Mouse (Mus musculus) forebrain, embryonic 16.5 days (tissue): ENCODE results near the gene Gm20388. TPM values are rescaled to one million over a fixed set of nuclear protein-coding genes. Genes with fewer than 3 reads are reported as not detected.

ENCODE experiments used
- ATAC-seq: fragments of 200-750 bp; cut with Nextera tagmentation; 2 replicates; pipeline ENCODE4 v1.8.0; 2017; ENCODE audit warnings: mild to moderate bottlenecking, moderate library complexity
- H3K27ac ChIP-seq: fragments of 300-500 bp; sonication (generic); 2 replicates; pipeline ENCODE4 v1.5.1; 2014; ENCODE audit warnings: low read length, control low read depth
- H3K27me3 ChIP-seq: fragments of 300-500 bp; sonication (generic); replicated peaks from 2 replicates; pipeline ENCODE4 v1.6.1; 2014; ENCODE audit warnings: low read length; ENCODE audit not compliant: control insufficient read depth, insufficient read depth
- H3K36me3 ChIP-seq: fragments of 300-500 bp; sonication (generic); 2 replicates; pipeline ENCODE4 v1.6.1; 2014; ENCODE audit not compliant: control insufficient read depth, insufficient read depth
- H3K4me1 ChIP-seq: fragments of 300-500 bp; sonication (generic); replicated peaks from 2 replicates; pipeline ENCODE4 v1.6.1; 2014; ENCODE audit warnings: low read length; ENCODE audit not compliant: control insufficient read depth, insufficient read depth
- H3K4me2 ChIP-seq: fragments of 300-500 bp; sonication (generic); 2 replicates; pipeline ENCODE4 v1.6.1; 2014; ENCODE audit warnings: mild to moderate bottlenecking, low read length, control low read depth
- H3K4me3 ChIP-seq: fragments of 300-500 bp; sonication (generic); replicated peaks from 2 replicates; pipeline ENCODE4 v1.5.1; 2014; ENCODE audit warnings: mild to moderate bottlenecking, low read length, control low read depth
- H3K9ac ChIP-seq: fragments of 300-500 bp; sonication (generic); replicated peaks from 2 replicates; pipeline ENCODE4 v1.6.1; 2014; ENCODE audit warnings: low read depth, low read length, control low read depth
- H3K9me3 ChIP-seq: fragments of 300-500 bp; sonication (generic); 2 replicates; pipeline ENCODE4 v1.6.1; 2016; ENCODE audit warnings: low read length; ENCODE audit not compliant: control insufficient read depth
- whole genome bisulfite sequencing: fragments of 180-500 bp; shearing (Covaris S2); extraction: QIAGEN DNeasy Blood & Tissue Kit; methylation state at CpG from one replicate; pipeline ENCODE4 v1.1.7; 2014; 5-methylcytosine and 5-hydroxymethylcytosine counted together
- polyA plus RNA-seq: library from polyadenylated mRNA; unstranded; fragments of >200 nt; fragmentation: Nextera tagmentation; extraction: Ambion mirVana; gene quantifications from 2 replicates; pipeline ENCODE4 v1.2.1, GENCODE M21; 2015

The Gm20388 gene
- polyA plus RNA-seq, 1 experiment from 2014 or later = 4.7 TPM

- 1% methylated on average over 52 of the region's 53 CpGs for WGBS
- H3K4me1 ChIP-seq = peaks cover 25% of the 10 kb centered on the region
- H3K27ac ChIP-seq = peak within 1 kb of the TSS; percentile 20; the same call in 1 of the 2 replicates
- peak within 1 kb of the TSS; percentile 53 for H3K4me3 ChIP-seq
- H3K9me3 ChIP-seq = no peaks in the 10 kb centered on the region
- H3K9ac ChIP-seq = peak within 1 kb of the TSS; percentile 72
- peak; percentile 78 for ATAC-seq
- H3K4me2 ChIP-seq = peak within 1 kb of the TSS; percentile 94
- no peaks in the 10 kb centered on the region for H3K36me3 ChIP-seq
- no peaks in the 10 kb centered on the region for H3K27me3 ChIP-seq
Observed at GRCm38 (mm10) chr8:124231176-124231484, 4320.5 kb downstream of the Gm20388 start, which contains the start of gene Galnt2. Galnt2 (plus strand) TSS chr8:124231391.

GRCm38 (mm10) chr8:124231485-124232279 lies 4321.0 kb downstream of the Gm20388 start:
- Histone ChIP-seq H3K27me3 (no peaks in the 10 kb centered on the region), H3K9me3 (no peaks in the 10 kb centered on the region), H3K4me3 (peak overlapping the region; percentile 53), H3K4me2 (peak overlapping the region; percentile 94), H3K9ac (peak overlapping the region; percentile 72), H3K36me3 (no peaks in the 10 kb centered on the region), H3K4me1 (peaks cover 25% of the 10 kb centered on the region), H3K27ac (no peak overlapping the region)
- peak; percentile 70 for ATAC-seq
- WGBS = under 1% methylated on average over 73 of the region's 83 CpGs

GRCm38 (mm10) chr8:124232280-124232600 lies 4321.6 kb downstream of the Gm20388 start:
- peak overlapping the region; percentile 72 for H3K9ac ChIP-seq
- H3K9me3 ChIP-seq = no peaks in the 10 kb centered on the region
- H3K4me2 ChIP-seq = peak overlapping the region; percentile 94
- H3K27me3 ChIP-seq = no peaks in the 10 kb centered on the region
- WGBS = 4% methylated on average over 18 of the region's 18 CpGs
- H3K4me1 ChIP-seq = peaks cover 25% of the 10 kb centered on the region
- no peak for ATAC-seq
- H3K27ac ChIP-seq = no peak overlapping the region
- H3K36me3 ChIP-seq = no peaks in the 10 kb centered on the region
- peak overlapping the region; percentile 53 for H3K4me3 ChIP-seq

GRCm38 (mm10) chr8:124234496-124234895 lies 4323.9 kb downstream of the Gm20388 start:
- 28% methylated on average over 2 of the region's 2 CpGs for WGBS
- 0 out of 2 replicates have a peak overlapping the region, but pooled peaks have one; percentile 4 for H3K4me2 ChIP-seq
- H3K27ac ChIP-seq = no peak overlapping the region
- no peaks in the 10 kb centered on the region for H3K36me3 ChIP-seq
- H3K27me3 ChIP-seq = no peaks in the 10 kb centered on the region
- no peak overlapping the region for H3K9ac ChIP-seq
- H3K4me1 ChIP-seq = peaks cover 25% of the 10 kb centered on the region
- H3K9me3 ChIP-seq = no peaks in the 10 kb centered on the region
- no peak for ATAC-seq
- no peak overlapping the region for H3K4me3 ChIP-seq

GRCm38 (mm10) chr8:124235536-124235935 lies 4324.9 kb downstream of the Gm20388 start:
- no peaks in the 10 kb centered on the region for H3K36me3 ChIP-seq
- H3K9ac ChIP-seq = no peak overlapping the region
- no peak for ATAC-seq
- H3K27ac ChIP-seq = no peak overlapping the region
- no peak overlapping the region for H3K4me3 ChIP-seq
- no peak overlapping the region for H3K4me2 ChIP-seq
- 90% methylated on average over 4 of the region's 4 CpGs for WGBS
- no peaks in the 10 kb centered on the region for H3K27me3 ChIP-seq
- H3K4me1 ChIP-seq = peaks cover 33% of the 10 kb centered on the region
- H3K9me3 ChIP-seq = no peaks in the 10 kb centered on the region

GRCm38 (mm10) chr8:124239350-124239749 lies 4328.7 kb downstream of the Gm20388 start:
- ATAC-seq = no peak
- WGBS = 82% methylated on average over 6 of the region's 6 CpGs
- H3K36me3 ChIP-seq = peaks cover 3% of the 10 kb centered on the region; the same call in 1 of the 2 replicates
- H3K9ac ChIP-seq = no peak overlapping the region
- H3K9me3 ChIP-seq = 0 out of 2 replicates have a peak, but pooled peaks cover 5% of the 10 kb centered on the region
- H3K27me3 ChIP-seq = no peaks in the 10 kb centered on the region
- no peak overlapping the region for H3K4me3 ChIP-seq
- H3K27ac ChIP-seq = no peak overlapping the region
- no peak overlapping the region for H3K4me2 ChIP-seq
- peaks cover 20% of the 10 kb centered on the region for H3K4me1 ChIP-seq

GRCm38 (mm10) chr8:124240932-124241331 lies 4330.3 kb downstream of the Gm20388 start:
- Histone ChIP-seq H3K9ac (no peak overlapping the region; the same call in 1 of the 2 replicates), H3K27ac (no peak overlapping the region)

GRCm38 (mm10) chr8:124242208-124242607 lies 4331.6 kb downstream of the Gm20388 start:
- H3K36me3 ChIP-seq = peaks cover 3% of the 10 kb centered on the region; the same call in 1 of the 2 replicates
- no peaks in the 10 kb centered on the region for H3K27me3 ChIP-seq
- no peak overlapping the region for H3K4me3 ChIP-seq
- 77% methylated on average over 6 of the region's 6 CpGs for WGBS
- H3K9me3 ChIP-seq = 0 out of 2 replicates have a peak, but pooled peaks cover 5% of the 10 kb centered on the region
- no peak for ATAC-seq
- no peak overlapping the region for H3K4me2 ChIP-seq
- no peak overlapping the region for H3K27ac ChIP-seq
- H3K4me1 ChIP-seq = peaks cover 19% of the 10 kb centered on the region
- no peak overlapping the region for H3K9ac ChIP-seq

More at GRCm38 (mm10) chr8:124240932-124241331, 4330.3 kb downstream of the Gm20388 start:
- H3K4me3 ChIP-seq = no peak overlapping the region
- WGBS = 83% methylated on average over 8 of the region's 8 CpGs
- no peak for ATAC-seq
- peaks cover 3% of the 10 kb centered on the region; the same call in 1 of the 2 replicates for H3K36me3 ChIP-seq
- H3K4me2 ChIP-seq = no peak overlapping the region
- H3K4me1 ChIP-seq = peaks cover 17% of the 10 kb centered on the region
- no peaks in the 10 kb centered on the region for H3K27me3 ChIP-seq
- H3K9me3 ChIP-seq = 0 out of 2 replicates have a peak, but pooled peaks cover 5% of the 10 kb centered on the region

- ATAC-seq = no peak
- Histone ChIP-seq H3K27ac (no peak overlapping the region), H3K36me3 (peaks cover 3% of the 10 kb centered on the region; the same call in 1 of the 2 replicates), H3K4me1 (peaks cover 22% of the 10 kb centered on the region), H3K4me3 (no peak overlapping the region), H3K27me3 (no peaks in the 10 kb centered on the region), H3K9me3 (0 out of 2 replicates have a peak, but pooled peaks cover 5% of the 10 kb centered on the region), H3K4me2 (no peak overlapping the region), H3K9ac (no peak overlapping the region)
- 96% methylated on average over 5 of the region's 5 CpGs for WGBS
Observed at GRCm38 (mm10) chr8:124242913-124243312, 4332.3 kb downstream of the Gm20388 start.
